Mouse (Mus musculus): ENCODE data around the gene Pgap2.

GRCm38 (mm10) chr7:102248691-102249404 lies 38.8 kb downstream of the Pgap2 start:
- TF ChIP-seq CTCF (IDR thresholded peaks at IDR 0.05; ENCODE audit: extremely low read depth, insufficient read depth, low read length) (no peak), POLR2A (IDR thresholded peaks at IDR 0.05; ENCODE audit: extremely low read depth, insufficient read depth, low read length) (no peak)
